Mouse (Mus musculus): Measurements from ENCODE around the gene Ttc22.
A peak's percentile ranks its signal among the peaks of the same experiment; 100 is the strongest.

The Ttc22 gene

GRCm38 (mm10) chr4:106663956-106664470 is 41.8 kb downstream of the Ttc22 start:
- no peak for DNase-seq (ENCODE audit: low spot score)

- DNase-seq (ENCODE audit: low spot score): no peak
These were observed 42.5 kb downstream of the Ttc22 start for GRCm38 (mm10) chr4:106664697-106665096.

DNA sequence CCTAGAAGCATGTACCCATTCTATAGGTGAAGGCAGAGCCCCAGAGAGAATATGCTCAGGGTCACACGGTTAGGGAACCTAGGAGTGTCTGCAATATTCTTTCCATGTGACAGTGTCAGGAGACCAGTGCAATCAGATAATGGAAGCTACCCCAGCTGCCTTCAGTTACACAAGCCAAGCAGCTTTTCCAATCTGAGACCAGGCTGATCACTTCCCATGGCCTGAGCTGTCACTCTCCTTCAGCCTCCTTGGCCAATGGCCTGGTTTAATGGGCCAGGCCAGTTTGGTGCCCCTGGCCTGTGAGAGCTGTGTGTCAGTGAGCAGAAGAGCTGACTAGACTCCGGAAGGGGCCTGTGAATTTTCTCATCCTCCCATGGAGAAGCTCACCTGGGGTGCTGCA is 43.0 kb downstream of the Ttc22 start:
- peak; percentile 63 for DNase-seq (ENCODE audit: low spot score)

- no peak for DNase-seq (ENCODE audit: low spot score)
These were observed 43.4 kb downstream of the Ttc22 start for GRCm38 (mm10) chr4:106665673-106666072.

DNA sequence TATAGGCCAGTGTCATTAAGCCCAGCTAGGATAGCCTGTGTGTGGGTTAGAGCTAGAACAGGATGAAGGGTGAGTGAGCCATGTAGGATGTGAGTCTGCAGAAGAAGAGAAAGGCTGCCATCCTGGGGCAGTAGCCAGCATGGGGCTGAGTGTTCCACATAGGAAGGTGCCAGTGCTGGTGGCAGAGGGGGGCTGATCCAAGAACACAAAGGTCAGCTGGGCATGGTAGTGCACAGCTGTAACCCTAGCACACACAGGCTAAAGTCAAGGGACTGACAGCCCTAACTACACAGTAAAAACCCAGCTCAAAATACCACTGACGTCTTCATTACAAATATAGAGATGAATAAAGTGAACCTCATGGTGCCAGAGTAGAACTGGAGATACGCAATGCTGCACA is 44.3 kb downstream of the Ttc22 start:
- no peak for DNase-seq (ENCODE audit: low spot score)

DNA sequence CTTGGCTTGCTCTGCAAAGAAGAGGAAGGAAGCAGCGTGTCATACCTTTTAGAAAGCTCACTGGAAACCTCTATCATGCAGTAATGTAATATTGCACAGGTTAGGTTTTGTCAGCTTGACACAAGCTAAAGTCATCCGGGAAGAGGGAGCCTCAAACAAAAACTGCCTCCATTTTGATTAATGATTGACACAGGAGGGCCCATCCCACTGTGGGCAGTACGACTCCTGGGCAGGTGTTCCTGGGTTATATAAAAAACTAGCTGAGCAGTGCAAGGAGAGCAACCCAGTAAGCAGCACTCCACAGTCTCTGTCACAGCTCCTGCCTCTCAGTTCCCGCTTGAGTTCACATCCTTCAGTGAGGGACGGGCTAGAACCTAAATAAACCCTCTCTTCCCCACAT is 54.5 kb downstream of the Ttc22 start:
- DNase-seq (ENCODE audit: low spot score): no peak

DNA sequence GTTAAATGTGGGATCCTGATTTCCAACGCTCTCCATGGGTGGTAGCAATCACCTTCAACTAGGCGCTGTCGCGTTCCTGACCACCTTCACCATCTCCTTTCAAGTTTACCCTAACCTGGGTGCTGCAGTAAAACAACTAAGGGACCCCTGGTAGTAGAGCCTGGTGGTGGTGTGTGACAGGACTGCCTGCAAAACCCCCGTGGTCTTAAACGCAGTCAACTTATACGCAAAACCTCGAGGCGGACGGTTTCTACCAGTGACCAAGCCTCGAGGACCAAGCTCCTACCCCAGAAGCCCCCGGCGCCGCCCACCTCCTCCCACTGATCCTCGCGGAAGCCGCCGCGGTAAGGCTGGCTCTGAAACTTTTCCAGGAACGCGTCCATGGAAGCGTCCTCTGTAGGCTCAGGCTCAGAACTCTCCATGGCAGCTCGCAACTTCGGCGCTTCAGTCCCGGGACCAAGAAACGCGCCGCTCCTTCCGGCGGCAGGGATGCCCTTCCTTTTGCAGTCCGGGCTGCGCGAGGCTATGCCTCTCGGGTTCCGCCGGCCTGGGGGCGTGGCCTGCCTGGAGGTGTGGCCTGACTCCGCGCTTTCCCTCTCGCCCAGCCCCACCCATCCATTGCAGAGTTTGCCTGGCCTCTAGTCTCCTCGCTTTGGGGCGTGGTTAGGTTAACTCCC is 56.3 kb downstream of the Ttc22 start, which contains the start of gene Ttc4:
Ttc4 (minus strand) TSS at position 503 of the 677 bp plus-strand sequence.
- DNase-seq (ENCODE audit: low spot score): peak; percentile 90

DNA sequence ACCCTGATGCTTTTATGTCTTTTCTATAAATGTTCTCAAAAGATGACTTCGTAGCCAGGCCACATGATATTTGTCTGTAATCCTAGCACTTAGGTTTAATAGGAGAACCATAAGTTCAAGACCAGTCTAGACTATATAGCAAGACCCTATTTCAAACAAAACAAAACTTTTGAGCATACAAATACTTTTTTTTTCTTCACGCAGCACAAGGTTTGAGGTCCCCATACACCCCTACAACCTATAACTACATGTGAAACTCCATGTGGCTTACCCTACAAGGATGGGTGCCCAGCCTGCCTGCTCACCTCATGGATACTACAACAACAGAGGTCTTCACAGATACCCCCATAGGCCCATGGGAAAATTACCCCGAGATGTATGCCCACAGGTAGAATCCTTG is 56.9 kb downstream of the Ttc22 start:
- DNase-seq (ENCODE audit: low spot score): no peak

DNA sequence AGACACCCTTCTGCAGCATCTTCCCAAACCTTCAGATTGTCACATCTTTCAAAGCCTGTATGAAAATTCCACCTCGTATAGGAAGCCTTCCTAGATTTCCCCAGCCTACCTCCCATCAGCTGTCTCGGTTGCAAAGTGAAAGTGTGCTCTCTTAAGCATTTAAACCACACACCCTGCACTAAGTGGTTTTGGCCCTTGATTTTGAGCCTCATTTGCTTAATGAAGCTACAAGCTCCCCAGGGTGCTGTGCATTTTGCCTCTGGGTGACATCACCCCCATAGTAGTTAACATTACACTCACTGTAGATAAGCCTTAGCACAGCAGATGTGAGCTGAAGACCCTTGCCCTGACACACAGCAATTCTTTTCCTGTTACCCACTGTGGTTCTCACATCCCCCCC is 58.7 kb downstream of the Ttc22 start:
- DNase-seq (ENCODE audit: low spot score): no peak

DNA sequence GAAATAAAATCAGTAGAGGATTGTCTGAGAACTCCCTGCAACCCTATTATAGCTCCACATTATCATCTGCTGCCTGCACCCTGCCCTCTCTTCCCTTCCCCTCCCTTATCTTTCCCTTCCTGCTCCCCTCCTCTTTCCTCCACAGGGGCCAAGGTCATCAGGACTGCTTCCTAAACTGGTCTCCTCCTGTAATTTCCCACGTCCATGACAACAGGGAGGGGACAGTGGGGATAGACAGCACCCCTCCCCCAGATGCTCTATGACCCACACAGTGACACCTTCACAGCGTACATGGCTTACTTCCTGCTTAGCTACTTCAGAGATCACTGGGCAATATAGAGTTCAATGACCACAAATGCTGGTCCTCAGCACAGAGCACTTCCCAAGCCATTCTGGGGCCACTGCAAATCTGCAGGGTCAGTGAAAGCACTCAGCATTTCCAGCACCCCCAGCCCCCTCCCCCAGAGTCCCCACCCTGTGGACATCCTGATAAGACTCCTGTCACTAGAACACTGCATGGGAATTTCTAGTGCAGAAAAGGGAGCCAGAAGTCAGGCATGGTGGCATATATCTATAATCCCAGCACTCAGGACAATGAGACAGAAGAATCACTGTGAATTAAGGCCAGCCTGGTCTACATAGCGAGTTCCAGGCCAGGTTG is 66.5 kb downstream of the Ttc22 start:
- DNase-seq (ENCODE audit: low spot score): no peak
